Mouse (Mus musculus) forebrain, embryonic 10.5 days (tissue): ENCODE results near the gene Gnat1. TPM values are rescaled to one million over a fixed set of nuclear protein-coding genes. Genes with fewer than 3 reads are reported as not detected.

Source experiments
- DNase-seq: peaks from one replicate; pipeline ENCODE4 v3.0.0-alpha.2; 2017; ENCODE audit warnings: low spot score; ENCODE audit errors: extremely low spot score
- H3K27ac ChIP-seq: fragments of 300-500 bp; sonication (generic); 2 replicates; pipeline ENCODE4 v1.5.1; 2016; ENCODE audit warnings: mild to moderate bottlenecking
- H3K27me3 ChIP-seq: fragments of 300-500 bp; sonication (generic); 2 replicates; pipeline ENCODE4 v1.6.1; 2016; ENCODE audit warnings: mild to moderate bottlenecking; ENCODE audit not compliant: poor library complexity, severe bottlenecking
- H3K36me3 ChIP-seq: fragments of 300-500 bp; sonication (generic); replicated peaks from 2 replicates; pipeline ENCODE4 v1.6.1; 2016; ENCODE audit warnings: mild to moderate bottlenecking, moderate library complexity
- H3K4me1 ChIP-seq: fragments of 300-500 bp; sonication (generic); 2 replicates; pipeline ENCODE4 v1.6.1; 2016
- H3K4me3 ChIP-seq: fragments of 300-500 bp; sonication (generic); 2 replicates; pipeline ENCODE4 v1.5.1; 2016; ENCODE audit warnings: mild to moderate bottlenecking, moderate library complexity
- H3K9me3 ChIP-seq: fragments of 300-500 bp; sonication (generic); 2 replicates; pipeline ENCODE4 v1.6.1; 2016; ENCODE audit warnings: mild to moderate bottlenecking, moderate library complexity
- WGBS: fragments of 180-500 bp; shearing (Covaris S2); methylation state at CpG from one replicate; pipeline ENCODE4 v1.1.7; 2016; 5-methylcytosine and 5-hydroxymethylcytosine counted together
- polyA plus RNA-seq: library from polyadenylated mRNA; unstranded; fragments of >200 nt; fragmentation: Nextera tagmentation; extraction: Ambion mirVana; gene quantifications from 2 replicates; pipeline ENCODE4 v1.2.1, GENCODE M21; 2016

Gnat1 gene
- polyA plus RNA-seq, 1 experiment from 2014 or later, result 4.1 TPM

GRCm38 (mm10) chr9:107663525-107663924 is 16.0 kb downstream of the Gnat1 start:
- WGBS, result 56% methylated on average over 9 of the region's 9 CpGs
- H3K27ac ChIP-seq, result peak overlapping the region; percentile 35
- peaks cover 66% of the 10 kb centered on the region for H3K4me1 ChIP-seq

DNA sequence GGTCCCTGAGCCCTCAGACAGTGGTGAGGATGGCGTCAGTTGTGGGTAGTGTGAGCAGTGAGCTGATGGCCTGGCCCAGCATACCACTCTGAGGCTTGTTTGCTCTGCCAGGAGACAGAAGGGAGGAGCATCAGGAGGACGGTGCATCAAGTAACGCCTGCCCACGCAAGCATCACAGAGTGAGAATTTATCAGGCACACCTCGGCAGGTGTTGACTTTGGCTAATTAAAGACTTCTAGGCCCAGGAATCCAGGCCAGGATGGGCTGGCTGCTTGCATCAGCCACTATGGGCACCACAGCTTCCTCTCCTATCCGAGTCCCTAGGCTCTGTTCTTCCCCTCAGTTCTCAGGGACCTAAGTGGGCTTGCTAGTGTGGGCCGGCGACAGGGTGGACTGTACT is 17.2 kb downstream of the Gnat1 start:
- Histone ChIP-seq H3K36me3 (no peaks in the 10 kb centered on the region), H3K4me1 (peaks cover 58% of the 10 kb centered on the region), H3K4me3 (no peak overlapping the region), H3K27ac (0 out of 2 replicates have a peak overlapping the region, but pooled peaks have one; percentile 48), H3K9me3 (no peaks in the 10 kb centered on the region), H3K27me3 (peaks cover 27% of the 10 kb centered on the region)
- WGBS, result 90% methylated on average over 8 of the region's 8 CpGs
- DNase-seq, result no peak

More at GRCm38 (mm10) chr9:107663525-107663924, 16.0 kb downstream of the Gnat1 start:
- DNase-seq, result no peak
- no peak overlapping the region for H3K4me3 ChIP-seq
- peaks cover 38% of the 10 kb centered on the region for H3K27me3 ChIP-seq
- no peaks in the 10 kb centered on the region for H3K36me3 ChIP-seq
- no peaks in the 10 kb centered on the region for H3K9me3 ChIP-seq

DNA sequence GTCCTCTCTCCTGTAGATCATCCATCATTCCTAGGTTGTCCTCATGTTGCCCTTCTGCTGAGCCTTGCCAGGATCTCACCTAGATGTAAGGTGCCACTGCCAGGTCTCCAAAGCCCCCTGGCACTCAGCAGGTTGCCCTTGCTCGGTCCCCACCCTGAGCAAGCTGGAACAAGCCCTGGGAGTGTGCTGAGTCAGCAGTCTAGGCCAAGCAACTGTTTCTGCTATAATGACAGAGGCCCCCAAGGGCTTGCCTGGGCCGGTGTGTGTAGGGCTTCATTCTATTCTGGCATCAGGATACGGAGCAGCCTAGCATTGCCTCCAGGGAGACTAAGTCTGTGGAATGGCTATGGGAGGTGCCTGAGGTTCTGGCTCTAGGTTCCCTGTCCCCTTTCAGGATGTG is 18.7 kb downstream of the Gnat1 start:
- Histone ChIP-seq H3K27ac (no peak overlapping the region), H3K27me3 (peaks cover 11% of the 10 kb centered on the region), H3K4me3 (no peak overlapping the region), H3K9me3 (no peaks in the 10 kb centered on the region), H3K36me3 (no peaks in the 10 kb centered on the region), H3K4me1 (peaks cover 43% of the 10 kb centered on the region)
- WGBS, result 87% methylated on average over 3 of the region's 3 CpGs
- DNase-seq, result no peak

- WGBS, result 86% methylated on average over 3 of the region's 3 CpGs
- H3K4me1 ChIP-seq, result peaks cover 34% of the 10 kb centered on the region
- no peaks in the 10 kb centered on the region for H3K9me3 ChIP-seq
- H3K27me3 ChIP-seq, result peaks cover 3% of the 10 kb centered on the region
- H3K27ac ChIP-seq, result peak overlapping the region; percentile 51; the same call in 1 of the 2 replicates
- H3K36me3 ChIP-seq, result 0 out of 2 replicates have a peak, but pooled peaks cover 5% of the 10 kb centered on the region
- no peak for DNase-seq
- H3K4me3 ChIP-seq, result no peak overlapping the region
These were observed 19.6 kb downstream of the Gnat1 start for GRCm38 (mm10) chr9:107659961-107660360.

GRCm38 (mm10) chr9:107659551-107659950 is 20.0 kb downstream of the Gnat1 start:
- no peaks in the 10 kb centered on the region for H3K9me3 ChIP-seq
- H3K36me3 ChIP-seq, result 0 out of 2 replicates have a peak, but pooled peaks cover 5% of the 10 kb centered on the region
- 93% methylated on average over 10 of the region's 10 CpGs for WGBS
- peak overlapping the region; percentile 51; the same call in 1 of the 2 replicates for H3K27ac ChIP-seq
- H3K4me1 ChIP-seq, result peaks cover 32% of the 10 kb centered on the region
- no peaks in the 10 kb centered on the region; the same call in 1 of the 2 replicates for H3K27me3 ChIP-seq
- DNase-seq, result no peak
- H3K4me3 ChIP-seq, result no peak overlapping the region

DNA sequence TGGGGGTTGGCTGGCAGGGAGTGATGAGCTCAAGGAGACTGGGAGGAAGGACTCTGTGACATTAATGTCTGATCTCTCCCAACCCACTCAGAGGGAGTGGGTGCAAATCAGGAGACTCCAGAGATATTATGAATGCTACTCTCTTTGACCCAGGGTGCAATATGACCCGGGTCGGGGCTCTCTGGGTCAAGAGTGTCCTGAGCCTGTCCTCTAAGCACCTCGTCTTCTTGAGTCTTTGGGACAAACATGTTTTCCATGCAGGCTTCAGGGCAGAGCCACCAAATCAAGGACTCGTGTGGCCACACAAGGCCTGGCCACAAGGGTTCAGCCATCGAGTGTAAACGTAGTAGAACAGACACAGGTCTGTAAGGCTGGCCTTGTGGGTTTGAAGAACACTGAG is 21.4 kb downstream of the Gnat1 start:
- DNase-seq, result no peak
- Histone ChIP-seq H3K27me3 (no peaks in the 10 kb centered on the region), H3K36me3 (0 out of 2 replicates have a peak, but pooled peaks cover 5% of the 10 kb centered on the region), H3K9me3 (no peaks in the 10 kb centered on the region), H3K4me3 (no peak overlapping the region), H3K27ac (no peak overlapping the region), H3K4me1 (peaks cover 20% of the 10 kb centered on the region)
- WGBS, result 90% methylated on average over 6 of the region's 6 CpGs

GRCm38 (mm10) chr9:107657144-107657543 is 22.4 kb downstream of the Gnat1 start:
- H3K36me3 ChIP-seq, result 0 out of 2 replicates have a peak, but pooled peaks cover 5% of the 10 kb centered on the region
- no peak overlapping the region for H3K4me3 ChIP-seq
- H3K9me3 ChIP-seq, result no peaks in the 10 kb centered on the region
- DNase-seq, result no peak
- 92% methylated on average over 5 of the region's 5 CpGs for WGBS
- 0 out of 2 replicates have a peak overlapping the region, but pooled peaks have one; percentile 20 for H3K27ac ChIP-seq
- peaks cover 12% of the 10 kb centered on the region for H3K4me1 ChIP-seq
- H3K27me3 ChIP-seq, result no peaks in the 10 kb centered on the region

GRCm38 (mm10) chr9:107654585-107654984 is 24.9 kb downstream of the Gnat1 start:
- no peak overlapping the region for H3K4me3 ChIP-seq
- H3K4me1 ChIP-seq, result peaks cover 33% of the 10 kb centered on the region
- no peak for DNase-seq
- WGBS, result 90% methylated on average over 4 of the region's 4 CpGs
- 0 out of 2 replicates have a peak, but pooled peaks cover 5% of the 10 kb centered on the region for H3K36me3 ChIP-seq
- H3K9me3 ChIP-seq, result no peaks in the 10 kb centered on the region
- H3K27ac ChIP-seq, result no peak overlapping the region
- no peaks in the 10 kb centered on the region for H3K27me3 ChIP-seq

DNA sequence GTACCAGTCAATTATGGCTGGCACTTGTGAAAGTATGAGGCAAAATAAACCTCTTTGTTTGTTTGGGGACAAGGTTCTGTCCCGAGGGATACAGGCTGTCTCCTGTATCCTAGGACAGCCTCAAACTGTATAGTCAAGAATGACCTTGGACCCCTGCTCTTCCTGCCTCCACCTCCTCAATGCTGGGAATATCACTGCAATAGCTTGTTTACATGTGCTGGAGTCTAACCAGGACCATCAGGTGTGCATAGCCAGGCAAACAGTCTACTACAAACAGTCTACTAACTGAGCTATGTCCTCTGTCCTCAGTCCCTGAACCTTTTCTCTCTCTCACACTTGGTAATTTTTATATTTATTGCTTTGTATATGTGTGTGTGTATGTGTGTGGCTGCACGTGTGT is 26.0 kb downstream of the Gnat1 start:
- no peak overlapping the region for H3K4me3 ChIP-seq
- no peak overlapping the region for H3K27ac ChIP-seq
- no peaks in the 10 kb centered on the region for H3K9me3 ChIP-seq
- H3K36me3 ChIP-seq, result 0 out of 2 replicates have a peak, but pooled peaks cover 5% of the 10 kb centered on the region
- no peaks in the 10 kb centered on the region for H3K27me3 ChIP-seq
- H3K4me1 ChIP-seq, result peaks cover 33% of the 10 kb centered on the region
- DNase-seq, result no peak
- 89% methylated on average over 2 of the region's 2 CpGs for WGBS

DNA sequence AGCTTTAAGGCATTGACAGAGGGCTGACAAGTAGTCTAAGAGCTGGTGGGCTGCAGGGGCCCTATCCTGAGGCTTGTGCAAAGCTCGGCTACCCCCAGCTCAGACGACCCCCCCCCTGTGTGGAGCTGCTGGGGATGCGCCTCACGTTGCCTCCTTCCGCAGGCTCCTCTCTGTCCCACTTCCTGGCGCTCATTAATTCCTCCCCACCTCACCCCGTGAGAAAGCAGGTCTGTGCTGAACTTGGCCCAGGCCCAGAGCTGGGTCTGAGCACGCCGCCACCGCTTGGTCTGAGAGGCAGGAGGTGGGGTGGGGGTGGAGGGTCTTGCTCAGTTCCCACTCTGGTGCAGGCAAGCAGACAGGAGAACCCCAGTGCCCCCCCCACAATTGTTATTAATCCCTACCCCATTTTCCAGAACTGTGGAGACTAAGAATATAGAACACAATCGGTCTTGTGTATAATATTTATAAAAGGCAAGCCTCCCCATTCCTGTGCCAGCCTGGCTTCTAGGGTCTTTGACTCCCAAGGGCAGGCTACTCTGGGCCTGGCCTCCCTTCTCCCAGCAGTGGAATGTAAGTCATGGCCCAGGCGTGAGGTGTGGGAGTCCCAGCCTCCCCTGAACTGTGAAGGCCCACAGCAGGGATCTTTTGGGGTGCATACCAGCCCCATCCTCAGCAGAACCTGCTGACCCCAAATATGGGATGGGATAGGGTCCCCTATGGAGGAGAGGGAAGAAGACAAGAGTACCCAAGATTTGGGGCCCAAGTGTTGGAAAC is 28.6 kb downstream of the Gnat1 start:
- WGBS, result 58% methylated on average over 12 of the region's 12 CpGs
- DNase-seq, result no peak
- peak overlapping the region; percentile 6; the same call in 1 of the 2 replicates for H3K27ac ChIP-seq

DNA sequence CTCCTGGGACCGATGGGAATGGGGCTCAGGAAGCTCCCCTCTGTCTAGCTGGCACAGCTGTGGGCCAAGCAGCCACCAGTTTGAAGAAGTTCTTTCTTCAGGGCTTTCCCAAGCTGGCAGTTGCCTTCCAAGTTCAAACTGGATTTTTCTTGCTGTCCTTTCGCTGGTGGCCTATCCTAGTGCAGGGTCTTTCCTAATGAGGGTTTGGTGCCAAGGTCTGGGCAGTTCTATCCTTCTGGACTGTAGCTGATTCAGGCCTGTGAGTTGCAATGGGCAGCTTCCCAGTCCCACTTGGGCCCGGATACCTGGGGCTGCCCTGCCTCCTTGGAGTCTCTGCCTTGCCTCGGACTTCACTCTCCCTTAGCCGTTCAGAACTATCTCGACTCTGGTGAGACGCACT is 29.3 kb downstream of the Gnat1 start:
- peaks cover 40% of the 10 kb centered on the region for H3K4me1 ChIP-seq
- no peak overlapping the region for H3K4me3 ChIP-seq
- DNase-seq, result no peak
- 78% methylated on average over 7 of the region's 7 CpGs for WGBS
- peak overlapping the region; percentile 6; the same call in 1 of the 2 replicates for H3K27ac ChIP-seq
- peaks cover 2% of the 10 kb centered on the region for H3K27me3 ChIP-seq
- H3K36me3 ChIP-seq, result 0 out of 2 replicates have a peak, but pooled peaks cover 2% of the 10 kb centered on the region
- no peaks in the 10 kb centered on the region for H3K9me3 ChIP-seq

More for the DNA sequence above, 28.6 kb downstream of the Gnat1 start:
- Histone ChIP-seq H3K4me3 (no peak overlapping the region), H3K4me1 (peaks cover 33% of the 10 kb centered on the region), H3K27me3 (no peaks in the 10 kb centered on the region), H3K9me3 (no peaks in the 10 kb centered on the region), H3K36me3 (0 out of 2 replicates have a peak, but pooled peaks cover 5% of the 10 kb centered on the region)

DNA sequence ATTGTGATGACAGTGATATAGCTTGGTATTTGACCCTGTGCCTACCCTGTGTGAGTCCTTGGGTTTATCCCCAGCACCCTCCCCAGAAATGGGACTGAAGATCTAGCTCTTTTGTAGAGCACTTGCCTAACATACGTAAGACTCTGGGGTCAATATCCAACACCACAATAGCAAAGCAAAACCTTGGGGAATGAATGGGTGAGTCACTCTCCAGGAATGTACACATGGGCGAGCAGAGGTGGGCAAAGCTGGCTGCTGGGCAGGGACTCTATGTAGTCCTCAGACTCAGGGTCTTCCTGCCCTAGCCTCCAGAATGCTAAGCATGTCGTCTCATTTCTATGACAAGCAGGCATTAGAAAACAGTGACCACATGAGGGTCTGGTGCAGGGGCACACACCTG is 30.7 kb downstream of the Gnat1 start:
- no peak overlapping the region for H3K27ac ChIP-seq
- H3K36me3 ChIP-seq, result no peaks in the 10 kb centered on the region
- DNase-seq, result no peak
- H3K27me3 ChIP-seq, result peaks cover 7% of the 10 kb centered on the region
- no peak overlapping the region for H3K4me3 ChIP-seq
- WGBS, result 81% methylated on average over 3 of the region's 3 CpGs
- peaks cover 54% of the 10 kb centered on the region for H3K4me1 ChIP-seq
- H3K9me3 ChIP-seq, result no peaks in the 10 kb centered on the region

- H3K9me3 ChIP-seq, result no peaks in the 10 kb centered on the region
- no peak overlapping the region for H3K4me3 ChIP-seq
- H3K4me1 ChIP-seq, result peaks cover 58% of the 10 kb centered on the region
- no peaks in the 10 kb centered on the region for H3K36me3 ChIP-seq
- H3K27me3 ChIP-seq, result peaks cover 7% of the 10 kb centered on the region
- WGBS, result 82% methylated on average over 6 of the region's 6 CpGs
- H3K27ac ChIP-seq, result no peak overlapping the region
- no peak for DNase-seq
These were observed 32.5 kb downstream of the Gnat1 start for GRCm38 (mm10) chr9:107646975-107647374.
